Mouse (Mus musculus) adrenal gland, adult 8-10 months (tissue): Measurements from ENCODE around the gene Tpbgl. TPM values are rescaled to one million over a fixed set of nuclear protein-coding genes. Genes with fewer than 3 reads are reported as not detected.
A peak's percentile ranks its signal among the peaks of the same experiment; 100 is the strongest.

Source experiments
- DNase-seq: peaks from one replicate; pipeline ENCODE4 v3.0.0; 2022
- total RNA-seq, 4 experiments: library from RNA; stranded (reverse); gene quantifications; 2 replicates each; pipeline ENCODE4 v1.2.4; 2022

The Tpbgl gene
- total RNA-seq, 4 experiments from 2014 or later = 29.8 to 42.0 (median 36.0) TPM

GRCm38 (mm10) chr7:99641245-99641644 is 14.3 kb upstream of the Tpbgl start:
- DNase-seq = peak; percentile 48

DNA sequence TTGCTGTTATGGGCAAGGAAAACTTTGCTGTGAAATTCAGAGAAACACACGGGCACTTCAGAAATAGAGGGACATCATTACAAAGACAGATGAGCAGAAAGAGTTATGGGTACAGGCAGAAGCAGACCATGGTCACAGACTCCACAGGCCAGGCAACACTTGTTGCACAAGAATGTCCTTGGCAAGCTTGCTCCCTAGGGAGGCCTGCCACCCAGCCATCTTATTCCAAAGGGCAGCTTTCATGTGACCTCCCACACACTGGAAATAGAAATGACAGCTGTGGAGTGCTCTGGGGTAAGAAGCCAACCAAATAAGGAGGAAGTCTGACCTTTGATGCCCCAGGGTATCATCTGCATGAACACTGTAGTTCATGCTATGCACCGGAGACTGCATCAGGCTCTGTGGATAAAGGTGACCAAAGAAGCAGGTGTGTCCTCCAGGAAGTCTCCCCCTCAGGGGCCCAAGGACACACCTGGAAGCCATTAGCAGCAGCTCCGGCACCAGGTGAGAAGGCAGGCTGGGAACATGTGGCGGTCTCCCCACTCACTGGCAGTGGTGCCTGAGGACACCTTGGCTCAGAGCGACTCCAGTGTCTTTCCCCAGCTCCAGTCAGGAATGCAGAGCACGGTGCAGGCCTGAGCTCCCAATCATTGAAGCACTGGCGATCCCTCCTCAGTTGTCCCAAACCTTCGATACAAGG is 7.2 kb upstream of the Tpbgl start:
- peak; percentile 62 for DNase-seq

DNA sequence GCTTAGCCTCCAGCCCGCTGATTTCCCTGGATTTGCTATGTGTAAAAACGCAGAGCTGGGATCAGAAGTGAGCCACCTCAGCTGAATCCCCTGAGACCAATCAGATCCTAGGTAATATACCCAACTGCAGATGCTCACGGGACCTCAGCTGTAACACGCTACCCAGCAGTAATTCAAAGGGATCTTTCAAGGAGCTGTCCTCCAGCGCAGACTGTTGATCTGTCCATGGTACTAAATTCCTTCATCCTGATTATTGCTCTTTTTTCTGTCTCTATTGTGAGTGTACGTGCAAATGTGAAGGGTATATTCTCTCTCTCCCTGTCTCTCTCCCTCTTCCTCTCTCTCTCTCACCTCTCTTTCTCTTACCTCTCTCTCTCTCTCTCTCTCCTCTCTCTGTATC is 5.4 kb upstream of the Tpbgl start:
- no peak for DNase-seq

DNA sequence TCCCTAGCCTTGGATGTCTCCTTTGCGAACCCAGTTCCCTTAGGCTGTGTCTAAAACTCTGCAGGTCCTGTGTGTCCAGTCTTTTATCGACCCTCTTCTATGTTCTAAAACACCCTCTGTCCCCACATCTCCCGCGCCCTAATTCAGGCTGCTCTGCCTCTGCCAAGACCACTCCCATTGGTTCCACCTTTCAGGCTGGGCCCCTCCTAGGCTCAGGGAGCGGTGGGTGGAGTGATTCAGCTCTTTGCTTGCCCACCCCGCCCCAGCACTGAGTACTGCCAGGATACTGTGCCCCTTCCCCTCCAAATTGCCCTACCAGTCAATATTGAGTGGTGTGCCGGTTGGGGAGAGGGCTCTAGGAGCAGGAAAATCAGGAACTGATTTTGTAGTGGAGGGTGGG is 463 bp upstream of the Tpbgl start:
- DNase-seq = no peak

DNA sequence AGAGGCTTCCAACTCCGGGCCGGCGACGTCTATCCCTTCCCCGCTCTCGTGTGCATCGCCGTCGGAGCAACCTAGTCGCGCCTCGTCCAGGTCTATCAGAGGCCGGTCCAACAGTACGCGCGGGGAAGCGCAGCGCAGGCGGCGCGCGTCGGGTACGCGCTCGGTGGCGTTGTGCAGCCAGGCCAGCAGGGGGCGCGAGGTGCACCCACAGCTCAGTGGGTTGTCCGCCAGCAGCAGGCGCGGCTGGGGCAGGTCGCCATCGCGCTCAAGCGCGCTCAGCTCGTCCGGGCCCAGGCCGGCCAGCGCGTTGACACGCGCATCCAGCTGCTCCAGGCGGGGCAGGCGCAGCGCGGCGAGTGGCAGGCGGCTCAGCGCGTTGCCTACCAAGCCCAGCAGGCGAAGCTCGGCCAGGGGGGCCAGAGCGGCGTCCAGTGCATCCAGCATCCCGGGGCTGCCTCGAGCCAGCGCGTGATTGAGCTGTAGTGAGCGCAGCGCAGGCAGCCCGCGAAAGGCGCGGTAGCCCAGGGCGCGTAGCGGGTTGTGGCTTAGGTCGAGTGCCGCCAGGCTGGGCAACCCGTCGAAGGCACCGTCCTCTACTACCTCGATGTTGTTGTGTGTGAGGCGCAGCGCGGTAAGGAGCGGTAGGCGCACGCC is 1.1 kb downstream of the Tpbgl start:
- peak; percentile 85 for DNase-seq

- no peak for DNase-seq
These were observed 8.0 kb downstream of the Tpbgl start for GRCm38 (mm10) chr7:99618860-99619259.

DNA sequence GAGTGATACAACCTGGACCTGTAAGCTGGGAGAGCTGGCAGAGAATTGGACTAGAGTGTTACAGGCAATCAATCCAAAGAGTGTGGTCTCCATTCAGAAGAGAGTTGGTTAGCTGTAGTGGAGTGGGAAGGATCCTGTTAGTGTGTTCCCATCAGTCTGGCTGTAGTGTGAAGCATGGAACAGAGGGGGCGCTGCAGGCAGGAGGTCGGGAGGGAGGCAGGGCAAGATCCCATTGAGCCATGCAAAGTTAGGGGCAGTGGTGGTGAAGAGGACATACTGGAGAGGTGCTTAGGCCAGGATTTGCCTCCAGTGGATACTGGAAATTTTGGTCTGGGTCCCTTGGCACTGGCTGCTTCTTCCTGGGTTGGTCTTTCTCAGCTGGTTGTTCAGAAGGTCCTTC is 8.6 kb downstream of the Tpbgl start:
- no peak for DNase-seq

GRCm38 (mm10) chr7:99607632-99608031 is 19.3 kb downstream of the Tpbgl start:
- no peak for DNase-seq

GRCm38 (mm10) chr7:99606766-99607165 is 20.1 kb downstream of the Tpbgl start:
- peak; percentile 68 for DNase-seq

GRCm38 (mm10) chr7:99606303-99606702 is 20.6 kb downstream of the Tpbgl start:
- peak; percentile 29 for DNase-seq

DNA sequence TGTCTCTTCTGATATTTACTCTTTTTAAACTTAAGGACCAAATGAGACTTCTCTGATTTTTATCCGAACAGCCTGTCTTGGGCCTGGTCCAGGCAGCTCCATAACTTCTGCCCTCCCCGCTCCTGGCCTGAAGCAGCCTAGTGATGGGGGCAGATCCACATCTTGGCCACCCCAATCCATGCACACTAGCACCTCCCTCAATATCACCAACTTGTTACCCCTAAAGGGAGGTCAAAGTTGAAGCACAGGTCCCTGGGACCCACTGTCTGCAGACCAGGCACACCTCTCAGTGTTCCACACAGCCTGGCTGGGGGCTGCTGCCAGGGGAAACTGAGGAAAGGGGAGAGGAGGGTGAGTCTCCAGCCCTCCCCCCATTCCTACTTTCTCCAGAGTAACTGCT is 21.8 kb downstream of the Tpbgl start:
- DNase-seq = no peak

- no peak for DNase-seq
These were observed 22.8 kb downstream of the Tpbgl start for GRCm38 (mm10) chr7:99603875-99604662.

GRCm38 (mm10) chr7:99598722-99599121 is 28.2 kb downstream of the Tpbgl start:
- DNase-seq = no peak

DNA sequence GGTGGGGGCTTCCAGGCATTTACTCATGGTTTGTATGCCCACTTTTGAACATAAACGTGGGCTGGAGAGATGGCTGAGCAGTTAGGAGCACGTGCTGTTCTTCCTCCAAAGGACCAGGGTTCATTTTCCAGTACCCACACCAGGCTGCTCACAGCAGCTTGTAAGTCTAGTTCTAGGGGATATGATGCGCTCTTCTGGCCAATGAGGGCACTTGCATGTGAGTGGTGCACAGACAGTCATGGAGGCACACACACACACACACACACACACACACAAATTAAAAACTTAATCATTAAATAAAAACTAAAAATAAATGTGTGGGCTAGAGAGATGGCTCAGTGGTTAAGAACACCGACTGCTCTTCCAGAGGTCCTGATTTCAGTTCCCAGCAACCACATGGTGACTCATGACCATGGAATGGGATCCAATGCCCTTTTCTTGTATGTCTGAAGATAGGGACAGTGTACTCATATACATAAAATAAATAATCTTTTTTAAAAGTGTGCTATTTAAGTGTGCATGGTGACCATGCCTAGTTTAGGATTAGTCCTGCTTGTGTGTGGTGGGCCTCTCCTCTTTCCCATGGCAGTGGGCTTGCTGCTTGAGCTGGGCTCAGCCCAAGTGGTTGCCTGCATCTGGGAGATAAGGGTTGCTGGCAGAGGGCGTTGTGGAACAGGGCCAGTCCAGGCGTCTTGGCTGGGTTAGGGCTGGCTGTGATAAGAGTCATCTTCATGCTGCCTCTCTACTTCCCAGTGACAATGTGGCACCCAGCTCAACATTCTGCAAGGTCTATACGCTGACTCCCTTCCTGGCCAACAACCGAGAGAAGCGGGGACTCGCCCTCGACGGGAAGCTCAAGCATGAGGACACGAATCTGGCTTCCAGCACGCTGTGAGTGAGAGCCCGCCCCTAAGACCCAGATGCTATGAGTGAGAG is 32.8 kb downstream of the Tpbgl start:
- no peak for DNase-seq

- DNase-seq = no peak
These were observed 34.2 kb downstream of the Tpbgl start for GRCm38 (mm10) chr7:99592669-99593068.

GRCm38 (mm10) chr7:99590646-99591045 is 36.3 kb downstream of the Tpbgl start:
- no peak for DNase-seq

GRCm38 (mm10) chr7:99590064-99590463 is 36.8 kb downstream of the Tpbgl start:
- DNase-seq = peak; percentile 48

DNA sequence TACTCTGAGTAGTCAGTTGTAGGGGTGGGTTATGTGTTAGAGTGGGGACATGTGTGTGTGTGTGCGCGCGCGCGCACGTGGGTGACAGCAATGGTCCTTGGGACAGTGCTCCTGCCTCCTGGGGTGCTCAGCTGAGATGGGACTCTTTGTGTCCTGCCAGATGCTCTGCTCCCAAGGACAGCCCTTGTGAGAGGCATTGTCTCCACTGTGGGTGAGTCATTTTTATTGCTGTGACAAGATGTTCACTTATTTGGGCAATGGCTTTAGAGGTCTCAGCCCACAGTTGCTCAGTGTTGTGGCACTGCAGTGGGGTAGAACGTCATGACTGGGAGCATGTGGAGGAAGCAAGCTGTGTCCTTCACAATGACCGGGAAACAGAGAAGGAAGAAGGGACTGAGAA is 40.9 kb downstream of the Tpbgl start:
- peak; percentile 73 for DNase-seq

- DNase-seq = no peak
These were observed 43.3 kb downstream of the Tpbgl start for GRCm38 (mm10) chr7:99583625-99584024.

GRCm38 (mm10) chr7:99582867-99583266 is 44.0 kb downstream of the Tpbgl start:
- DNase-seq = no peak

DNA sequence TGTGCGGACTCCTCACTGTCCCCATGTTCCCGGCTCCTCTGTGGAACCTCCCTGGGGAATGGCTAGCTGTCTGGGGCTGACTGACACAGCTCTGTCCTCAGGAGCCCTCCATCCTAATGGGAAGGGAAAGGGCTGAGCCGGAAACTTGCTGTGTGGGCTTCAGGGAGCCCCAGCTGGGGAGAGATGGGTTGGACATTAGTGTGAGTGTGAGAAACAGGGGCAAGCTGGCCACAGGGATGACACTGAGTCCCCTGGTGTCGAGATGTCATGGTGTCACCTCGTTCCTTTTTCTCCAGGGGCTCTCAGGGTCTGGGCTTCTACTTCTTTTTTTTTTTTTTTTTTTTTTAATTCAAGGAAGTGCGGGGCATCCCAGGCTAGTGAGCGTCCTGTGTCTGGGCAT is 44.6 kb downstream of the Tpbgl start:
- no peak for DNase-seq

DNA sequence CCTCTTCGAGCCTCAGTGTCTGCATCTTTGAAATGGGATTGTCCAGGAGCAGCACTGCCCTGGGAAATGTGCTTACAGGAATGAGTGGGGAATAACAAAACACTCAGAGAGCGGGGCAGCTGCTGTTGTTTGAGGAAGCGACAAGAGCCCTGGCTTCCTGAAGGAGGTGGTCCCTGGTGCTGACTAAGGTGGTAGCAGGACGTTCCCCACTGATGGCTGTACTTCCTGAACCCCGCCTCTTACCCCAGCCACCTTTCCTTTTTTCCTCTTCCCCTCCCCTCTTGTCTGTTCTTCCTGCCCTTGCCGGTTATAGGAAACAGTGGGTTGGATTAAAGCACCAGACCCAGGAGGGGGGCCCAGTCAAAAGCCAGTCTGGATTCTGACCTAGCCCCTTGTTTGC is 46.7 kb downstream of the Tpbgl start:
- DNase-seq = no peak
